Mouse (Mus musculus) liver, adult 2 months (tissue): ENCODE results near the gene Alox5ap.

Source experiments
- CTCF ChIP-seq: fragments of 200-500 bp; IDR thresholded peaks from 2 replicates; pipeline ENCODE4 v1.5.1; 2011; ENCODE audit warnings: low read depth, low read length, control low read depth
- POLR2A ChIP-seq: fragments of 200-500 bp; IDR thresholded peaks from 2 replicates; pipeline ENCODE4 v1.6.1; 2011; ENCODE audit warnings: low read length, control low read depth; ENCODE audit not compliant: insufficient read depth; ENCODE audit errors: extremely low read depth

GRCm38 (mm10) chr5:149253491-149253890 is 11.1 kb upstream of the Alox5ap start:
- no peak for TF ChIP-seq POLR2A
- TF ChIP-seq CTCF: no peak
